Mouse (Mus musculus): ENCODE results near the gene Sbsn.

The Sbsn gene

DNA sequence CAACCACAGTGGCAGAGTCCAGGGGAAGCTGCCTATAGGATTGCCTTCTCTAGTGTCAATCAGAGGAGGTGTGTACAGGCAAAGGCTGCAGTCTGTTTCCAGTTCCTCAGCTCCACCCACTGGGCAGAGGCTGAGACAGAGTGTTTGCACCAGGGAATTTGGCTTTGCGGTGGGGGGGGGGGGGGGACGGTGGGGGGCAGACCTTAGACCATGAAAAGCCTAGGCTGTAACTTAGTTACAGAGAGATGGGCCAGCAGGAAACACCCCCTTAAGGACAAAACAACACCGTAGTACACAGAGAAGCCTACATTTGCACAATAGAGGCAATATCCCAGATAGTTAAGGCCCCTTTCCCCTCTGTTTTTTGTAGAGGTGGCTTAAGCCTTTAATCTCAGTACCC, 5.7 kb downstream of the Sbsn start:
- no peak for DNase-seq (ENCODE audit: extremely low spot score)

GRCm38 (mm10) chr7:30758853-30759252, 7.6 kb downstream of the Sbsn start:
- peak; percentile 49 for DNase-seq (ENCODE audit: extremely low spot score)

- no peak for DNase-seq (ENCODE audit: extremely low spot score)
These were observed 10.6 kb downstream of the Sbsn start for GRCm38 (mm10) chr7:30761769-30762352.

DNA sequence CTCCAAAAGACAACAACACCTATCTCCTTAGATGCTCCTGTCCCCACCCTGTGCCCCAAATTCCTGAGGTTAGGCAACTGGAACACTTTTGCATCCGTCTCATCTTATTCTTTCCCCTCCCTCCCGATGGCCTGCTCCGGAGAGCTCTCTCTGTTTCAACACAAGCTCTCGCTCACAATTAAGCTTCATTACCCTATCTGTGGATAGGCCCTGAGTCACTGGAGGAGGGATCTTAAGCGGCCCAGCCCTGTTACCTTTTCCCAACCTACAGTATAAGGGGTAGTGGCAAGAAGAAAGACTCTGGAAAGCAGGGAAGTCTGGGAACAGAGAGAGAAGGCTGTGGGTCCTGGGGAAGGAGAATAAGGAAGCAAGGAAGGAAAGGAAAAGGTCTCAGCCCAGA, 12.2 kb downstream of the Sbsn start, which contains the start of gene Dmkn:
Gene Dmkn, plus strand, starts transcription at position 301 of the 400 bp plus-strand sequence.
- DNase-seq (ENCODE audit: extremely low spot score) = no peak

- no peak for DNase-seq (ENCODE audit: extremely low spot score)
These were observed 13.9 kb downstream of the Sbsn start for GRCm38 (mm10) chr7:30765173-30765572.

GRCm38 (mm10) chr7:30766408-30766807, 15.1 kb downstream of the Sbsn start:
- DNase-seq (ENCODE audit: extremely low spot score) = no peak

DNA sequence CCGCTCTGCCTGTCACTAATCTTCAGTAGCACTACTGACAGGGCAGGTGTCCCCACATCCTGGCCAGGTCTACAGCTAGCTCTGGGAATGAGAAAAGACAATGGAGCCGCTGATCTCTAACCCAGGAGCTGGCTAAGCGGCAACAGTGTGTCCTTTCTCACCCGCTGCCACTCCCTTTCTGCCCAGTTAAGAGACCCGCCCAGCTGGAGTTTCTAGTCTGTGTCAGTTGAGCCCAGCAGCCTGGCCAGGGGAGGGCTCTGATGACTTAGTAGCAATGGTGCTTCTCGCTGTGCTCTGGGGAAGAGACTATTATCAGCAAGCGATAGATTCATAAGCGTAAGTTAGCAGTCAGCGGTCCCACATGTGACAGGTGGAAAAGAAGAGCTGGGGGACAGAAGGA, 18.0 kb downstream of the Sbsn start:
- no peak for DNase-seq (ENCODE audit: extremely low spot score)

GRCm38 (mm10) chr7:30776104-30776503, 24.8 kb downstream of the Sbsn start:
- DNase-seq (ENCODE audit: extremely low spot score) = no peak

GRCm38 (mm10) chr7:30777081-30777579, 25.9 kb downstream of the Sbsn start:
- no peak for DNase-seq (ENCODE audit: extremely low spot score)

DNA sequence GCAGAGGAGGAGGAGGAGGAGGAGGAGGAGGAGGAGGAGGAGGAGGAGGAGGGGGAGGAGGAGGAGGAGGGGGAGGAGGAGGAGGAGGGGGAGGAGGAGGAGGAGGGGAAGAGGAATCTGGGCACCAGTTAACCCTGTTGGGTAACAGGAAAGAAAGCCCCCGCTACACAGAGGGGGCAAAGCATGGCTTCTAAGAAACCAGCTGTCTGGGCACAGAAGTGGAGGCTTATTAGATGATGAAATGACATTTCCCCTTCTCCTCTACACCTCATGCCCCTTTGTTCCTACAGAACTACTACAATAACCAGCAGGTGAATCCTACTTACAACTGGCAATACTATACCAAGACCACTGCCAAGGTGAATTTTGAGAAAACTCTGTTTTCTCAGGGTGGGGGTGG, 26.6 kb downstream of the Sbsn start:
- DNase-seq (ENCODE audit: extremely low spot score) = no peak

- DNase-seq (ENCODE audit: extremely low spot score) = no peak
These were observed 30.5 kb downstream of the Sbsn start for GRCm38 (mm10) chr7:30781792-30782191.

DNA sequence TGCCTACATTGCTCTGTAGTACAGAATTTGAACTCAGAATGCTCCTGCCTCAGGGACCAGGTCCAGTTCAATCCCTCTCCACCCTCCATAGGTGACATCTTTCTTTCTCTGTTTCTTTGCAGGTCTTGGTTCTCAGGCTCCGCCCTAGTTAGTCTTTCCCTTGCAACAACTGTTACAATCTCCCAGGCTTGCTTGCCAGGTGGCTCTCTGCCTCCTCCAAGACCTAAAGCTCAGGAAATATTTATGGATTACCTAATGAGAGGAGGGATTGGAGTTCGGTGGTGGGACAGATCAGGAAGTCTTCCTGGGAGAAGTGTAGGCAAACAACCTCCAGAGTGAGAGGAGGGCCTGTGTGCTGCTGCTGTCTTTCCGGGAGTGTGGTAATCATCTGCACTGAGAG, 31.4 kb downstream of the Sbsn start:
- no peak for DNase-seq (ENCODE audit: extremely low spot score)

GRCm38 (mm10) chr7:30785154-30785553, 33.9 kb downstream of the Sbsn start:
- no peak for DNase-seq (ENCODE audit: extremely low spot score)

DNA sequence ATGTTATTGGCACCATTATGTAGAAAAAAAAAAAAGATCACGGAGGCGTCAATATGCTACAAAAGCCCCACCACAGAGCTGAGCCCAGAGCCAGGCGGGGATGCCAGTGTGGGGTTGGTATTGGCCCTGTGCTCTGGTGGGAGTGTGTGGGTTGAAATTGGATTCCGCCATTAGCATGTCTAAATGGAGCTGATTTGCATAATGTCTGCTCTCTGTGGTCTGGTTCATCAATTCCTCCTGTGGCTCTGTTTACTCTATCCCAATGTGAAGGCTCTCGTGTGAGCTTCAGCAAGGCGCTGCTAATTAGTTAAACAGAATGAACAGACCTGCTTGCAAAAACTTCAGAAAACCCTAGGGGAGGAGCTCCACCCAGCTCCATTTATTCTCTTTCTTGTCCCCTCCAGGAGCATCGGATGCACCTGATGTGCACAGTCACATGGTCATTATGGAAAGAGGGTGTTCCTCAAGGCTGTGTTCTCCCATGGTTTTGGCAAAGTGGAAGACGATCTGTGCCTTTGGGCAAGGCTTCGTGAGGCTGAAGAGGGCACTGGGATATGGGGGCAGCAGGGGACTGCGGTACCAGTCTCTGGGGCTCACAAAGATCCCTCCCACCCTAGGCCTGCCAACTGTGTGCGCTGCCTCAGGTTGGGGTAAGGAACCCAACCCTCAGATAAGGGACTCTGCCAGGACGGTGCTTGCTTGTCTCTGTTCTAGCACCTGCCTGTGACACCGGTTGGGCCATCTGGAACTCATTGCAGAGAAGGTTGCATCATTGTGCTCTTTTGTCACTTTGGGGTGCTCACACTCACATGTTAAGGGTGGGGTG, 34.7 kb downstream of the Sbsn start:
- no peak for DNase-seq (ENCODE audit: extremely low spot score)

DNA sequence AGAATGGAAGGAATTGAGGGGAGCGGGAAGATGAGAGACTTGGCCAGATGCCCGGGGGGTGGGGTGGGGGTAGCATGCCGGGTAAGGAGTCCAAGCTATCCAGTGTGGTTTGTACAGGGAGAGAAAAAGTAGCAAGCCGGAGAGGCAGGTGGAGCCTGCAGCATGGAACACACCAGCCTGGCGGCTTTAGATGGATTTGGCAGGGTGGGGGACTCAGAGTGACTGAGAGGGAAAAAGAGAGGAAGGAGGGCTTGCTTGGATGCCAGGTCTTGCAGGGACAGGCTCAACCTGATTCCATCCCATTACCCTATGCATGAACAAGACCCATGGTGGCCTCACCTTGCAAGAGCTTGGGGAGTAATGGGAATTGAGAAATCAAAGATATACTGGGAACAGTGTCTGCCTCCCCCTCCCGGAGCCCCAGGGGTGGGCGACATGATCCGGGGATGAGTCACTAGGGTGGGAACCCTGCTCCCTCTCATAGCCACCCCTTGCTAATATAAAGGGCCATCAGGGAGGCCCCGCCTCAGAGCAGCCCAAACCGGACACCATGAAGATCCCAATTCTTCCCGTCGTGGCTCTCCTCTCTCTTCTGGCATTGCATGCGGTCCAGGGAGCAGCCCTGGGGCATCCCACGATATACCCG, 36.2 kb downstream of the Sbsn start, which contains the start of gene Krtdap:
Gene Krtdap, plus strand, starts transcription at position 520 of the 646 bp plus-strand sequence.
- no peak for DNase-seq (ENCODE audit: extremely low spot score)

GRCm38 (mm10) chr7:30790141-30790540, 38.9 kb downstream of the Sbsn start:
- DNase-seq (ENCODE audit: extremely low spot score) = no peak

DNA sequence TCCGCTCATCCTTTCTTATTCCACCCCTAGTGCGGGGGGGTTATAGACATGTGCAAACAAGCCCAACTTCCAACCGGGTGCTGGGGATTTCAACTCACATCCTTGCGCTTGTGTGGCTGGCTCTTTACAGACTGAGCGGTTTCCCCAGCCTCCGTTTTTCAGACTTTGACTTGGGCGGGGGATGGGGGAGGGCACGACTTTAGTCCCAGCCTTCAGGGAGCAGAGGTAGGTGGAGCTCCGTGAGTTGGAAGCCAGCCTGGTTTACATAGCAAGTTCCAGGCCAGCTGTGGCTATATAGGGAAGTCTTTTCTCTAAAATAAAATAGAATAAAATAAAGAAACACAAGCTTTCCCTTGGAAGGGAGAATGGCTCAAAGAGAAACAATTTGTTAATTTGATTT, 40.6 kb downstream of the Sbsn start:
- no peak for DNase-seq (ENCODE audit: extremely low spot score)

GRCm38 (mm10) chr7:30794921-30795320, 43.6 kb downstream of the Sbsn start:
- no peak for DNase-seq (ENCODE audit: extremely low spot score)

DNA sequence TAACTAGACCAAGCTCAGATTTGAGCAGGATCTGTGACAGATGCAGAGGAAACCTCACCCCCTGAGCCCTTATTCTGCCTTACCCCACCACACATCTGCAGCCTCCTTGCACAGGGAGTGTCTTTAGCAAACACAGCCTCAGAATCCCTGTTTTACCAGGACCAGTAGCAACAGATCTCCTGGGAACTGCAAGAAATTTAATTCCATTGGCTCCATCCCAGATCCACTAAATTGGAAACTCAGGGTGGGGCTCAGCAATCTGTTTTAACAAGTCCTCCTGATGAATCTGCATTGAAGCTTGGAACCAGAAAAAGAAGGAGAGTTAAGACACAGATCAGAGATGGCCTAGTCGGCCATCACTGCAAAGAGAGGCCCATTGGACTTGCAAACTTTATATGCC, 45.5 kb downstream of the Sbsn start:
- no peak for DNase-seq (ENCODE audit: extremely low spot score)

DNA sequence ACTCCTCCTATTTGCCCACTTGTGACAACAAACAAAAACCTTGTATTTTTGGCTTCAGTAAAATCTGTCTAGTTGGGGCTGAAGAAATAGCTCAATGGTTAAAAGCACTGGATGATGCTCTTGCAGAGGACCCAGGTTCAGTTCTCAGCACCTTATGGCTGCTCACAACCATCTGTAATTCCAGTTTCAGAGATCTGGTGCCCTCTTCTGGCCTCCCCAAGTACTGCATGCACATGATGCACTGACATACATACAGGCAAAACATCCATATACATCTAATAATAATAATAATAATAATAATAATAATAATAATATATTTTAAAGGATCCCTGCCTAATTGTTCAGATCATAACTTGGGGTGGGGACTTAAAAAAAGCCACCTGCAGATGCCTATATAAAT, 49.4 kb downstream of the Sbsn start:
- no peak for DNase-seq (ENCODE audit: extremely low spot score)

DNA sequence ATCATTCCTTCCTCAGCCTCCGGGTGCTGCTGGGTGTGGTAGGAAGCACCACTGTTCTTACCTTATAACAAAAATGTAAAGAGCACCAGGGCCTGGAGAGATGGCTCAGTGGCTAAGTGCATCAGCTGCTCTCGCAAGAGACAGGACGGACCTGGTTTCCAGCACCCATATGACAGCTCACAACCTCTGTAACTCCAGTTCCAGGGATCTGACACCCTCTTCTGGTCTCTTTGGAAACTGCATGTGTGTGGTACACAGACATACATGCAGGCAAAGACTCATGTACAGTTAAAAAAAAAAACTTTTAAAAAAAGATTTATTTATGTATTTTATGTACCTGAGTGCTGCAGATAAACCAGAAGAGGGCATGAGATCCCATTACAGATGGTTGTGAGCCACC, 52.0 kb downstream of the Sbsn start:
- no peak for DNase-seq (ENCODE audit: extremely low spot score)

GRCm38 (mm10) chr7:30804026-30804715, 52.9 kb downstream of the Sbsn start:
- DNase-seq (ENCODE audit: extremely low spot score) = no peak

Data from embryo, embryonic 9.5 days (tissue).